Mouse (Mus musculus): ENCODE measurements around the gene Cfap54. TPM values are rescaled to one million over a fixed set of nuclear protein-coding genes. Genes with fewer than 3 reads are reported as not detected.

Cfap54 gene
- 0.07 and 0.62 TPM in 2 replicates for polyA plus RNA-seq (2015; fragmentation: Nextera tagmentation; extraction: Ambion mirVana)

- Histone ChIP-seq H3K9me3 (no peaks in the 10 kb centered on the region), H3K4me2 (peak within 1 kb of the TSS; percentile 73), H3K27me3 (no peaks in the 10 kb centered on the region; the same call in 1 of the 2 replicates), H3K27ac (no peak within 1 kb of the TSS), H3K4me3 (peak within 1 kb of the TSS; percentile 50), H3K9ac (peak within 1 kb of the TSS; percentile 57; the same call in 1 of the 2 replicates), H3K36me3 (no peaks in the 10 kb centered on the region), H3K4me1 (peaks cover 12% of the 10 kb centered on the region)
- WGBS: under 1% methylated on average over 34 of the region's 34 CpGs
- ATAC-seq (ENCODE audit: insufficient number of reproducible peaks, insufficient read depth, low FRiP score, low TSS enrichment, low read depth): peak; percentile 78
Observed at GRCm38 (mm10) chr10:93081133-93081779, at the start of gene Cfap54. Cfap54 (minus strand) TSS chr10:93081618.

GRCm38 (mm10) chr10:93130456-93130940, 49.1 kb upstream of the Cfap54 start:
- Histone ChIP-seq H3K27ac (no peak overlapping the region), H3K9ac (no peak overlapping the region), H3K4me2 (no peak overlapping the region), H3K4me3 (no peak overlapping the region), H3K4me1 (no peaks in the 10 kb centered on the region; the same call in 1 of the 2 replicates), H3K27me3 (no peaks in the 10 kb centered on the region), H3K9me3 (no peaks in the 10 kb centered on the region), H3K36me3 (no peaks in the 10 kb centered on the region)
- ATAC-seq (ENCODE audit: insufficient number of reproducible peaks, insufficient read depth, low FRiP score, low TSS enrichment, low read depth): no peak
- WGBS: 73% methylated on average over 10 of the region's 10 CpGs

DNA sequence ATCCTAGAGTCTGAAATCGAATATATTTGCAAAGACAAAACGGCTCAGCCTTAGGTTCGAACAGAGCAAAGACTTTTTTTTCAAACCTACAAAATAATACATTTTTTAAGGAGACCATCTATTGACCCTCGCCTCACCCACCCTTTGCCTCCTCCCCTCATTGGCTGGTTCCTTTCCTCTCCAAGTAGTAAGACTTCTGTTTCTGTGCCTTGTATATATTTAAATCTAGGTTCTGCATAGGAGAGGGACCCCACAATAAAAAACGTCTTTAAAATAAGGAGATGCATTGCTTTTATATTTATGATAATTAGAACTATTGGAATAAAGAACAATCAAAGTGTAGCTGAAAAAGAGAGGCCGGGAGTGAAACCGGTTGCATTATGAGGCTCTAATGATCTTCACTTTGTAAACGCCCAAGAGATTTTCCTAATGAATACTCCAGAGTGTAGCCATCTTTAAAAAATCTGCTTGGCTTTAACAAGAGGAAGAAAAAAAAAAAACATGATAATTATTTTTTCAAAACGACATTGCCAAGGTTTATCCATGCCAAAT, 48.6 kb upstream of the Cfap54 start:
- H3K9ac ChIP-seq: no peak overlapping the region

DNA sequence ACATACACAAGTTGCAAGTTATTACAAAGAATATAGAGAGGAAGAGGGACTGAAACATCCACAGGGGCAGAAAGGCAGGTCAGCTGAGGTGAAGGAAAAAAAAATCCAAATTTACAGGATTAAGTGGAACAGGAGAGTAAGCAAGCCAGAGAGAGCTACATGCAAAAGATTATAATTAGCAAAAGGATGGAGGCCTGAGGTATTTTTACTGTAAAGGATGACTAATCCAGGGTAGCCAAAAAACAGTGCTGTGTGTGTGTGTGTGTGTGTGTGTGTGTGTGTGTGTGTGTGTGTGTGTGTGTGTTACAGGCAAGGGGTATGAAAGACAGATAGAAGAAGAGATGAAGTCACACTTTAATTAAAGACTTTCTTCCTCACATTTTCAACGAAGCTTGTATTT, 47.9 kb upstream of the Cfap54 start:
- no peaks in the 10 kb centered on the region for H3K9me3 ChIP-seq
- no peak overlapping the region for H3K4me2 ChIP-seq
- 81% methylated on average over 1 of the region's 1 CpGs for WGBS
- peaks cover under 1% of the 10 kb centered on the region; the same call in 1 of the 2 replicates for H3K4me1 ChIP-seq
- H3K27me3 ChIP-seq: no peaks in the 10 kb centered on the region
- H3K9ac ChIP-seq: no peak overlapping the region
- no peaks in the 10 kb centered on the region for H3K36me3 ChIP-seq
- no peak for ATAC-seq (ENCODE audit: insufficient number of reproducible peaks, insufficient read depth, low FRiP score, low TSS enrichment, low read depth)
- H3K27ac ChIP-seq: no peak overlapping the region
- H3K4me3 ChIP-seq: no peak overlapping the region

More for the DNA sequence above, 48.6 kb upstream of the Cfap54 start:
- no peaks in the 10 kb centered on the region; the same call in 1 of the 2 replicates for H3K4me1 ChIP-seq
- H3K4me2 ChIP-seq: no peak overlapping the region
- no peak overlapping the region for H3K27ac ChIP-seq
- ATAC-seq (ENCODE audit: insufficient number of reproducible peaks, insufficient read depth, low FRiP score, low TSS enrichment, low read depth): no peak
- no peaks in the 10 kb centered on the region for H3K27me3 ChIP-seq
- WGBS: 71% methylated on average over 9 of the region's 9 CpGs
- no peaks in the 10 kb centered on the region for H3K9me3 ChIP-seq
- no peaks in the 10 kb centered on the region for H3K36me3 ChIP-seq
- no peak overlapping the region for H3K4me3 ChIP-seq

- Histone ChIP-seq H3K27me3 (no peaks in the 10 kb centered on the region), H3K4me2 (no peak overlapping the region), H3K9me3 (no peaks in the 10 kb centered on the region), H3K27ac (no peak overlapping the region), H3K4me3 (no peak overlapping the region), H3K9ac (no peak overlapping the region), H3K4me1 (peaks cover 7% of the 10 kb centered on the region; the same call in 1 of the 2 replicates), H3K36me3 (no peaks in the 10 kb centered on the region)
- ATAC-seq (ENCODE audit: insufficient number of reproducible peaks, insufficient read depth, low FRiP score, low TSS enrichment, low read depth): no peak
- 80% methylated on average over 2 of the region's 2 CpGs for WGBS
Observed at GRCm38 (mm10) chr10:93128566-93128965, 47.1 kb upstream of the Cfap54 start.

GRCm38 (mm10) chr10:93126025-93126424, 44.6 kb upstream of the Cfap54 start:
- Histone ChIP-seq H3K4me1 (peaks cover 7% of the 10 kb centered on the region; the same call in 1 of the 2 replicates), H3K4me3 (no peak overlapping the region), H3K27me3 (no peaks in the 10 kb centered on the region), H3K27ac (no peak overlapping the region), H3K4me2 (no peak overlapping the region), H3K9me3 (no peaks in the 10 kb centered on the region), H3K36me3 (no peaks in the 10 kb centered on the region), H3K9ac (no peak overlapping the region)
- no peak for ATAC-seq (ENCODE audit: insufficient number of reproducible peaks, insufficient read depth, low FRiP score, low TSS enrichment, low read depth)
- 83% methylated on average over 3 of the region's 3 CpGs for WGBS

GRCm38 (mm10) chr10:93123957-93124613, 42.7 kb upstream of the Cfap54 start:
- Histone ChIP-seq H3K27me3 (no peaks in the 10 kb centered on the region), H3K4me2 (0 out of 2 replicates have a peak overlapping the region, but pooled peaks have one; percentile 16), H3K36me3 (no peaks in the 10 kb centered on the region), H3K4me3 (no peak overlapping the region), H3K9me3 (no peaks in the 10 kb centered on the region), H3K9ac (no peak overlapping the region), H3K4me1 (peaks cover 7% of the 10 kb centered on the region; the same call in 1 of the 2 replicates), H3K27ac (peak overlapping the region; percentile 45)
- no peak for ATAC-seq (ENCODE audit: insufficient number of reproducible peaks, insufficient read depth, low FRiP score, low TSS enrichment, low read depth)
- WGBS: 61% methylated on average over 12 of the region's 12 CpGs

DNA sequence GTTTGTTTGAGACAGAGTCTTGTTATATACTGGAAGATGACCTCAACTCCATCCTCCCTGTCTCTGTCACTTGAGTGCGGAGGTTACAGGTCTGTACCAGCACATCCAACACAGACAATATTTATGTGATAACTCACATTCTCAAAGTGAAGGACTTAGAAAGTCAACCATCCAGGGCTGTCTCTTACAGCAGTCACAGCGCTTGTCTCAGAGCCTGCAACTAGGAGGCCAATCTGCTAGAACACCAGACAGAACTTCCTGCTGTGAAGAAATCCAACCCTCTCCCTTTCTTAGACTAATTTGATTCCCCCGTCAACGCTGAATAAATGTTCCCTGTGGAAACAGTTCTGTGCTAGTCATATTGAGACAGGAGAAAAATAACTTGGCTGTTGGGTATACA, 41.9 kb upstream of the Cfap54 start:
- whole genome bisulfite sequencing: 74% methylated on average over 4 of the region's 4 CpGs
- H3K36me3 ChIP-seq: no peaks in the 10 kb centered on the region
- no peak for ATAC-seq (ENCODE audit: insufficient number of reproducible peaks, insufficient read depth, low FRiP score, low TSS enrichment, low read depth)

GRCm38 (mm10) chr10:93122399-93123184, 41.2 kb upstream of the Cfap54 start:
- Histone ChIP-seq H3K27ac (no peak overlapping the region), H3K27me3 (no peaks in the 10 kb centered on the region), H3K4me3 (no peak overlapping the region), H3K4me1 (peaks cover 7% of the 10 kb centered on the region; the same call in 1 of the 2 replicates), H3K36me3 (no peaks in the 10 kb centered on the region), H3K9ac (no peak overlapping the region), H3K9me3 (no peaks in the 10 kb centered on the region), H3K4me2 (no peak overlapping the region)
- 68% methylated on average over 12 of the region's 12 CpGs for WGBS
- no peak for ATAC-seq (ENCODE audit: insufficient number of reproducible peaks, insufficient read depth, low FRiP score, low TSS enrichment, low read depth)

More for the DNA sequence above, 41.9 kb upstream of the Cfap54 start:
- no peak overlapping the region for H3K9ac ChIP-seq
- peak overlapping the region; percentile 45; the same call in 1 of the 2 replicates for H3K27ac ChIP-seq
- no peaks in the 10 kb centered on the region for H3K27me3 ChIP-seq
- H3K4me2 ChIP-seq: no peak overlapping the region
- H3K9me3 ChIP-seq: no peaks in the 10 kb centered on the region
- H3K4me1 ChIP-seq: peaks cover 7% of the 10 kb centered on the region; the same call in 1 of the 2 replicates
- H3K4me3 ChIP-seq: no peak overlapping the region

DNA sequence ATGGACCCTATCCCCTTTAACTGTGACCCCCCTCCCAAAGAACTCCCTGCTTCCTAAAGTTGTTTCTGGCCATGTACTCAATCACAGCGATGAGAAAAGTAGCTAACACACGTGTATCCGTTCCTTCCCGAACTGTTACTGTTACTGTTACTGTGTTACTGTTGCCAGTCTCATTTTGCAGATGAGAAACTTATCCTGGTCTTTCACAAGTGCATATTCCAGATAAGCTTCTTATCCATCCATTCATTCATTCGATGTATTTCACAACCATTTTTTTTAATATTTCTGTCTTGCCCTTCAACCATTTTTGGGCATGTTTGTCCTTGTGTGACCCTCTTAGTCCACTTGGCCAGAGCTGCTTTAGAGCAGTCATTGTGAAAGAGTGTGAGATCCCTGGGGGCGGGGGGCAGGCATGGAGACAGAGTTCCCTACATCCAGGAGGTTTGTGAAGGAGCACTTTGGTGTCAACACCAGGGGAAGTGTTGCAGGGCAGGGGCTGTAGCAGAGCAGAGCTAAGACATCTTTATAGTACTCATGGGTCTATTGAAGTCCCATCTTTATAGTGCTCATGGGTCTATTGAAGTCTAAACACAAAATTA, 39.9 kb upstream of the Cfap54 start:
- no peak overlapping the region for H3K4me3 ChIP-seq
- no peak overlapping the region for H3K9ac ChIP-seq
- ATAC-seq (ENCODE audit: insufficient number of reproducible peaks, insufficient read depth, low FRiP score, low TSS enrichment, low read depth): no peak
- no peak overlapping the region for H3K27ac ChIP-seq
- no peak overlapping the region for H3K4me2 ChIP-seq
- H3K36me3 ChIP-seq: no peaks in the 10 kb centered on the region
- no peaks in the 10 kb centered on the region for H3K27me3 ChIP-seq
- peaks cover 7% of the 10 kb centered on the region; the same call in 1 of the 2 replicates for H3K4me1 ChIP-seq
- H3K9me3 ChIP-seq: no peaks in the 10 kb centered on the region
- WGBS: 93% methylated on average over 6 of the region's 6 CpGs

- Histone ChIP-seq H3K27me3 (no peaks in the 10 kb centered on the region), H3K4me2 (no peak overlapping the region), H3K4me3 (no peak overlapping the region), H3K36me3 (no peaks in the 10 kb centered on the region), H3K4me1 (peaks cover 7% of the 10 kb centered on the region; the same call in 1 of the 2 replicates), H3K9me3 (no peaks in the 10 kb centered on the region), H3K27ac (no peak overlapping the region), H3K9ac (no peak overlapping the region)
- WGBS: 82% methylated on average over 5 of the region's 5 CpGs
- ATAC-seq (ENCODE audit: insufficient number of reproducible peaks, insufficient read depth, low FRiP score, low TSS enrichment, low read depth): no peak
Observed at GRCm38 (mm10) chr10:93119809-93120208, 38.4 kb upstream of the Cfap54 start.
